Mouse (Mus musculus): Measurements from ENCODE around the gene Eif2b3. TPM values are rescaled to one million over a fixed set of nuclear protein-coding genes. Genes with fewer than 3 reads are reported as not detected.

The Eif2b3 gene
- polyA plus RNA-seq, 1 experiment: 36.3 TPM

DNA sequence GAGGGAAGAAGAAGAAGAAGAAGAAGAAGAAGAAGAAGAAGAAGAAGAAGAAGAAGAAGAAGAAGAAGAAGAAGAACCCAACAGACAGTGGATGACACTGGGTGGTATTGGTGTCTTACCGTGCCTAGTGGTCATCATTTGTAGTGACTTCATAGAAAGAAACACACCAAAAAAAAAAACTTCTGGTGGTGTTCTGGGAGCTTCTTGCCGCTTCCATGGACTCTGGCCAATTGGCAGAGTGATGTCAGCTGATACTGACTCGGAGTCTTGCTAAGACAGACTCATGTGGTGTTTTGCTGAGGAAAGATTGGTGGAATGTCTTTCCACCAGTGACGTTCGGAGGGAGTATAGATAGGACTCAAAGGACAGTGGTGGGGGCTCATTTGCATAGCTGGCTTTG, 9.0 kb upstream of the Eif2b3 start:
- Histone ChIP-seq H3K36me3 (ENCODE audit: control insufficient read depth, insufficient read depth) (no peaks in the 10 kb centered on the region), H3ac (ENCODE audit: control insufficient read depth, insufficient read length) (no peak overlapping the region), H3K79me2 (ENCODE audit: control insufficient read depth, insufficient read depth) (no peaks in the 10 kb centered on the region), H3K27me3 (ENCODE audit: control insufficient read depth, insufficient read depth, insufficient read length) (no peaks in the 10 kb centered on the region), H3K4me2 (ENCODE audit: low read depth) (no peak overlapping the region), H3K4me3 (no peak overlapping the region)
- TF ChIP-seq MAX (IDR thresholded peaks at IDR 0.05; ENCODE audit: low read depth) (no peak), TCF3 (IDR thresholded peaks at IDR 0.05; ENCODE audit: insufficient read length, low read depth) (no peak), SRF (IDR thresholded peaks at IDR 0.05; ENCODE audit: control insufficient read depth, insufficient read length, low read depth) (no peak), E2F4 (IDR thresholded peaks at IDR 0.05; ENCODE audit: insufficient read depth) (no peak), POLR2AphosphoS2 (IDR thresholded peaks at IDR 0.05; ENCODE audit: insufficient read length, low read depth) (no peak), POLR2A (IDR thresholded peaks at IDR 0.05; ENCODE audit: insufficient read length, low read depth) (no peak), CEBPB (IDR thresholded peaks at IDR 0.05; ENCODE audit: insufficient read depth, poor library complexity, severe bottlenecking) (no peak), REST (IDR thresholded peaks at IDR 0.05; ENCODE audit: insufficient read depth, insufficient read length) (no peak), MYOG (IDR thresholded peaks at IDR 0.05; ENCODE audit: control insufficient read depth in 1 of 3, insufficient read depth in 1 of 3, insufficient read length in 2 of 3, low read depth in 2 of 3) (no peak), MYOD1 (IDR thresholded peaks at IDR 0.05; ENCODE audit: control insufficient read depth in 1 of 3, insufficient read length in 2 of 3, low read depth in 2 of 3) (no peak), USF1 (IDR thresholded peaks at IDR 0.05; ENCODE audit: low read depth) (no peak), TCF12 (IDR thresholded peaks at IDR 0.05; ENCODE audit: insufficient read depth, poor library complexity, severe bottlenecking) (no peak)

DNA sequence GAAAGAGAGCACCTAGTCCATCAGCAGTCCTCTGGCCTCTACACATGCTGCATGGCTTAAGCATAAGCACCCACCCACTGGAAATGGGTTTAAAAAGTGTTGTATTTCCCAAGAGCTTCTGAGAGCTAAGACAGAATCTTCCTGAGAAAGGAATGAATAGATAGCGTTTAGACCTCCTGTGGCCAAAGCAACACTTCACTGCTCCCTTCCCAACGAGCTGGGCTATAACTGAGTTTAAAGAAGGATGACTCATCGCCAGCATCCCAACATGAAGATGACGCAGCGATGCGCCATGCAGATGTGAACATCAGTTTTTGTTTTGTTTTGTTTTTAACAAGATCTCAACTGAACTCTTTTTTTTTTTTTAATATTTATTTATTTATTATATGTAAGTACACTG, 5.6 kb upstream of the Eif2b3 start:
- H3K36me3 ChIP-seq (ENCODE audit: control insufficient read depth, insufficient read depth): no peaks in the 10 kb centered on the region
- peak overlapping the region; percentile 38 for H3K4me2 ChIP-seq (ENCODE audit: low read depth)
- no peaks in the 10 kb centered on the region for H3K79me2 ChIP-seq (ENCODE audit: control insufficient read depth, insufficient read depth)
- no peak overlapping the region for H3K4me3 ChIP-seq
- no peak overlapping the region for H3ac ChIP-seq (ENCODE audit: control insufficient read depth, insufficient read length)
- no peaks in the 10 kb centered on the region for H3K27me3 ChIP-seq (ENCODE audit: control insufficient read depth, insufficient read depth, insufficient read length)
- TF ChIP-seq MYOD1 (IDR thresholded peaks at IDR 0.05; ENCODE audit: control insufficient read depth in 1 of 3, insufficient read length in 2 of 3, low read depth in 2 of 3): no peak
- TF ChIP-seq CEBPB (IDR thresholded peaks at IDR 0.05; ENCODE audit: insufficient read depth, poor library complexity, severe bottlenecking): no peak
- no peak for TF ChIP-seq REST (IDR thresholded peaks at IDR 0.05; ENCODE audit: insufficient read depth, insufficient read length)
- no peak for TF ChIP-seq USF1 (IDR thresholded peaks at IDR 0.05; ENCODE audit: low read depth)
- no peak for TF ChIP-seq SRF (IDR thresholded peaks at IDR 0.05; ENCODE audit: control insufficient read depth, insufficient read length, low read depth)
- TF ChIP-seq E2F4 (IDR thresholded peaks at IDR 0.05; ENCODE audit: insufficient read depth): no peak
- no peak for TF ChIP-seq TCF3 (IDR thresholded peaks at IDR 0.05; ENCODE audit: insufficient read length, low read depth)
- TF ChIP-seq MAX (IDR thresholded peaks at IDR 0.05; ENCODE audit: low read depth): no peak
- no peak for TF ChIP-seq POLR2A (IDR thresholded peaks at IDR 0.05; ENCODE audit: insufficient read length, low read depth)
- TF ChIP-seq MYOG (IDR thresholded peaks at IDR 0.05; ENCODE audit: control insufficient read depth in 1 of 3, insufficient read depth in 1 of 3, insufficient read length in 2 of 3, low read depth in 2 of 3): no peak
- TF ChIP-seq TCF12 (IDR thresholded peaks at IDR 0.05; ENCODE audit: insufficient read depth, poor library complexity, severe bottlenecking): no peak
- no peak for TF ChIP-seq POLR2AphosphoS2 (IDR thresholded peaks at IDR 0.05; ENCODE audit: insufficient read length, low read depth)

DNA sequence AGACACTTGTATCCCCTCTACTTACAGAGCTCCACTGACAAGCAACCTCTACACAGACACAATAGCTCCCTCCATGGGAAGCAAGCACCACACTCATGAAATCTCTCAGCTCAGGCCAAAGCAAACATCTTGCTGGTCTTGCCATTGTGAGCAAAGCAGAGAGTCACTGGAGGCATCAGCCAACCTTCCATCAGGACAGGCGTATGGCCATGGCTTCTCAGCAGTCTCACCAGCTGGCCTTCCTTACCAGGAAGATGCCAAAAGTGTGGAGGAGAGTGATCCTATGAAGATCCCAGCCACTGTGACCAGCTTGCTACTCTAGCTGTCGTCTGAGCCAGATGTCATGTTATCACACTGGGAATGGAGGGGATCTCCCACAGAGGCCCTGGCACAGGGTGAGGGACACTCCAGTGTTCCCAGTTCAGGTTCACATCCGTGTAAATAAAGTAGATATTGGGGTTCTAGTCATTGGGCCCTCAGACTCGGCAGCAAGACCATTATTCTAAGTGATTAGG, 4.2 kb upstream of the Eif2b3 start:
- Histone ChIP-seq H3K79me2 (ENCODE audit: control insufficient read depth, insufficient read depth) (peaks cover 3% of the 10 kb centered on the region), H3K27me3 (ENCODE audit: control insufficient read depth, insufficient read depth, insufficient read length) (no peaks in the 10 kb centered on the region), H3K36me3 (ENCODE audit: control insufficient read depth, insufficient read depth) (no peaks in the 10 kb centered on the region), H3K4me2 (ENCODE audit: low read depth) (no peak overlapping the region), H3ac (ENCODE audit: control insufficient read depth, insufficient read length) (no peak overlapping the region), H3K4me3 (no peak overlapping the region)
- TF ChIP-seq USF1 (IDR thresholded peaks at IDR 0.05; ENCODE audit: low read depth): no peak
- TF ChIP-seq TCF12 (IDR thresholded peaks at IDR 0.05; ENCODE audit: insufficient read depth, poor library complexity, severe bottlenecking): no peak
- no peak for TF ChIP-seq MYOG (IDR thresholded peaks at IDR 0.05; ENCODE audit: control insufficient read depth in 1 of 3, insufficient read depth in 1 of 3, insufficient read length in 2 of 3, low read depth in 2 of 3)
- TF ChIP-seq E2F4 (IDR thresholded peaks at IDR 0.05; ENCODE audit: insufficient read depth): no peak
- no peak for TF ChIP-seq SRF (IDR thresholded peaks at IDR 0.05; ENCODE audit: control insufficient read depth, insufficient read length, low read depth)
- no peak for TF ChIP-seq MAX (IDR thresholded peaks at IDR 0.05; ENCODE audit: low read depth)
- TF ChIP-seq TCF3 (IDR thresholded peaks at IDR 0.05; ENCODE audit: insufficient read length, low read depth): no peak

- Histone ChIP-seq H3K27me3 (ENCODE audit: control insufficient read depth, insufficient read depth, insufficient read length) (no peaks in the 10 kb centered on the region), H3K4me2 (ENCODE audit: low read depth) (no peak overlapping the region), H3K79me2 (ENCODE audit: control insufficient read depth, insufficient read depth) (peaks cover 11% of the 10 kb centered on the region), H3ac (ENCODE audit: control insufficient read depth, insufficient read length) (no peak overlapping the region), H3K36me3 (ENCODE audit: control insufficient read depth, insufficient read depth) (peaks cover 7% of the 10 kb centered on the region), H3K4me3 (no peak overlapping the region)
- TF ChIP-seq POLR2A (IDR thresholded peaks at IDR 0.05; ENCODE audit: insufficient read length, low read depth): no peak
- no peak for TF ChIP-seq TCF3 (IDR thresholded peaks at IDR 0.05; ENCODE audit: insufficient read length, low read depth)
- no peak for TF ChIP-seq MYOD1 (IDR thresholded peaks at IDR 0.05; ENCODE audit: control insufficient read depth in 1 of 3, insufficient read length in 2 of 3, low read depth in 2 of 3)
- TF ChIP-seq MYOG (IDR thresholded peaks at IDR 0.05; ENCODE audit: control insufficient read depth in 1 of 3, insufficient read depth in 1 of 3, insufficient read length in 2 of 3, low read depth in 2 of 3): no peak
- no peak for TF ChIP-seq CEBPB (IDR thresholded peaks at IDR 0.05; ENCODE audit: insufficient read depth, poor library complexity, severe bottlenecking)
- no peak for TF ChIP-seq TCF12 (IDR thresholded peaks at IDR 0.05; ENCODE audit: insufficient read depth, poor library complexity, severe bottlenecking)
- TF ChIP-seq POLR2AphosphoS2 (IDR thresholded peaks at IDR 0.05; ENCODE audit: insufficient read length, low read depth): no peak
- TF ChIP-seq SRF (IDR thresholded peaks at IDR 0.05; ENCODE audit: control insufficient read depth, insufficient read length, low read depth): no peak
- TF ChIP-seq E2F4 (IDR thresholded peaks at IDR 0.05; ENCODE audit: insufficient read depth): no peak
- no peak for TF ChIP-seq MAX (IDR thresholded peaks at IDR 0.05; ENCODE audit: low read depth)
- no peak for TF ChIP-seq USF1 (IDR thresholded peaks at IDR 0.05; ENCODE audit: low read depth)
Measured at GRCm38 (mm10) chr4:117017738-117018137, 1.5 kb upstream of the Eif2b3 start.
